Mouse (Mus musculus): Measurements from ENCODE around the gene Gucy2g.

GRCm38 (mm10) chr19:55247563-55247962, 6.5 kb upstream of the Gucy2g start:
- TF ChIP-seq ZNF384 (IDR thresholded peaks at IDR 0.05; ENCODE audit: low read depth, low read length): no peak
- no peak for TF ChIP-seq CHD2 (IDR thresholded peaks at IDR 0.05; ENCODE audit: low read depth, low read length)
